Mouse (Mus musculus): ENCODE data around the gene Fmo1. TPM values are rescaled to one million over a fixed set of nuclear protein-coding genes. Genes with fewer than 3 reads are reported as not detected.

Gene Fmo1
- total and polyA plus RNA-seq, 3 experiments, result 33.4 to 41.4 (median 33.6) TPM

GRCm38 (mm10) chr1:162838976-162839375 is 27.4 kb downstream of the Fmo1 start:
- Histone ChIP-seq H3K79me2 (replicated peaks; ENCODE audit: control insufficient read depth, insufficient read depth, low read length) (no peaks in the 10 kb centered on the region), H3K36me3 (ENCODE audit: control insufficient read depth, insufficient read depth, low read length) (peaks cover 7% of the 10 kb centered on the region), H3K4me1 (ENCODE audit: control insufficient read depth, insufficient read depth, low read length) (no peaks in the 10 kb centered on the region), H3K27me3 (ENCODE audit: control insufficient read depth, insufficient read depth, low read length) (no peaks in the 10 kb centered on the region), H3K9ac (ENCODE audit: low read depth, low read length) (no peak overlapping the region), H3K27ac (no peak overlapping the region), H3K4me3 (no peak overlapping the region)
- intact Hi-C loops (cut with DNase I), result no loop called here
- TF ChIP-seq CTCF (IDR thresholded peaks at IDR 0.05) (no peak), POLR2A (IDR thresholded peaks at IDR 0.05; ENCODE audit: insufficient read depth, low read depth, low read length) (no peak), EP300 (IDR thresholded peaks at IDR 0.05; ENCODE audit: insufficient read depth, low read depth, low read length) (no peak)
- WGBS, result 91% methylated on average over 6 of the region's 6 CpGs
- no peak for DNase-seq

GRCm38 (mm10) chr1:162834342-162834741 is 32.1 kb downstream of the Fmo1 start:
- no peaks in the 10 kb centered on the region for H3K27me3 ChIP-seq (ENCODE audit: control insufficient read depth, insufficient read depth, low read length)
- H3K36me3 ChIP-seq (ENCODE audit: control insufficient read depth, insufficient read depth, low read length), result peaks cover 7% of the 10 kb centered on the region
- 56% methylated on average over 5 of the region's 5 CpGs for WGBS
- no peak overlapping the region for H3K27ac ChIP-seq
- no peak for DNase-seq
- intact Hi-C loops (cut with DNase I), result no loop called here
- H3K9ac ChIP-seq (ENCODE audit: low read depth, low read length), result no peak overlapping the region
- no peak overlapping the region for H3K4me3 ChIP-seq
- H3K4me1 ChIP-seq (ENCODE audit: control insufficient read depth, insufficient read depth, low read length), result no peaks in the 10 kb centered on the region
- H3K79me2 ChIP-seq (replicated peaks; ENCODE audit: control insufficient read depth, insufficient read depth, low read length), result no peaks in the 10 kb centered on the region
- TF ChIP-seq EP300 (IDR thresholded peaks at IDR 0.05; ENCODE audit: insufficient read depth, low read depth, low read length), result no peak
- no peak for TF ChIP-seq POLR2A (IDR thresholded peaks at IDR 0.05; ENCODE audit: insufficient read depth, low read depth, low read length)
- no peak for TF ChIP-seq CTCF (IDR thresholded peaks at IDR 0.05)

GRCm38 (mm10) chr1:162832574-162832953 is 33.8 kb downstream of the Fmo1 start:
- intact Hi-C loops (cut with DNase I), result no loop called here
- 72% methylated on average over 5 of the region's 5 CpGs for WGBS
- Histone ChIP-seq H3K4me3 (no peak overlapping the region), H3K27ac (no peak overlapping the region), H3K36me3 (ENCODE audit: control insufficient read depth, insufficient read depth, low read length) (peaks cover 7% of the 10 kb centered on the region), H3K4me1 (ENCODE audit: control insufficient read depth, insufficient read depth, low read length) (no peaks in the 10 kb centered on the region), H3K27me3 (ENCODE audit: control insufficient read depth, insufficient read depth, low read length) (no peaks in the 10 kb centered on the region), H3K79me2 (replicated peaks; ENCODE audit: control insufficient read depth, insufficient read depth, low read length) (no peaks in the 10 kb centered on the region), H3K9ac (ENCODE audit: low read depth, low read length) (no peak overlapping the region)
- no peak for TF ChIP-seq EP300 (IDR thresholded peaks at IDR 0.05; ENCODE audit: insufficient read depth, low read depth, low read length)
- TF ChIP-seq CTCF (IDR thresholded peaks at IDR 0.05), result no peak
- no peak for TF ChIP-seq POLR2A (IDR thresholded peaks at IDR 0.05; ENCODE audit: insufficient read depth, low read depth, low read length)
- DNase-seq, result no peak

GRCm38 (mm10) chr1:162831838-162832573 is 34.4 kb downstream of the Fmo1 start:
- intact Hi-C loops (cut with DNase I), result no loop called here
- no peak for DNase-seq
- H3K9ac ChIP-seq (ENCODE audit: low read depth, low read length), result no peak overlapping the region
- H3K27me3 ChIP-seq (ENCODE audit: control insufficient read depth, insufficient read depth, low read length), result no peaks in the 10 kb centered on the region
- H3K27ac ChIP-seq, result no peak overlapping the region
- 35% methylated on average over 5 of the region's 5 CpGs for WGBS
- peaks cover 7% of the 10 kb centered on the region for H3K36me3 ChIP-seq (ENCODE audit: control insufficient read depth, insufficient read depth, low read length)
- H3K4me1 ChIP-seq (ENCODE audit: control insufficient read depth, insufficient read depth, low read length), result no peaks in the 10 kb centered on the region
- no peaks in the 10 kb centered on the region for H3K79me2 ChIP-seq (replicated peaks; ENCODE audit: control insufficient read depth, insufficient read depth, low read length)
- no peak for TF ChIP-seq POLR2A (IDR thresholded peaks at IDR 0.05; ENCODE audit: insufficient read depth, low read depth, low read length)
- H3K4me3 ChIP-seq, result no peak overlapping the region

GRCm38 (mm10) chr1:162819280-162819679 is 47.1 kb downstream of the Fmo1 start:
- Histone ChIP-seq H3K4me3 (no peak overlapping the region), H3K4me1 (ENCODE audit: control insufficient read depth, insufficient read depth, low read length) (no peaks in the 10 kb centered on the region), H3K79me2 (replicated peaks; ENCODE audit: control insufficient read depth, insufficient read depth, low read length) (no peaks in the 10 kb centered on the region), H3K9ac (ENCODE audit: low read depth, low read length) (no peak overlapping the region), H3K27ac (no peak overlapping the region), H3K27me3 (ENCODE audit: control insufficient read depth, insufficient read depth, low read length) (no peaks in the 10 kb centered on the region), H3K36me3 (ENCODE audit: control insufficient read depth, insufficient read depth, low read length) (no peaks in the 10 kb centered on the region)
- intact Hi-C loops (cut with DNase I), result loop anchor here (5.0 kb wide), 2 partner anchors 68 to 238 kb away; no protein-coding TSS in a partner anchor
- 92% methylated on average over 5 of the region's 5 CpGs for WGBS
- no peak for DNase-seq
- no peak for TF ChIP-seq EP300 (IDR thresholded peaks at IDR 0.05; ENCODE audit: insufficient read depth, low read depth, low read length)
- no peak for TF ChIP-seq CTCF (IDR thresholded peaks at IDR 0.05)
- no peak for TF ChIP-seq POLR2A (IDR thresholded peaks at IDR 0.05; ENCODE audit: insufficient read depth, low read depth, low read length)

GRCm38 (mm10) chr1:162815381-162816127 is 50.9 kb downstream of the Fmo1 start:
- TF ChIP-seq CTCF (IDR thresholded peaks at IDR 0.05) (no peak), EP300 (IDR thresholded peaks at IDR 0.05; ENCODE audit: insufficient read depth, low read depth, low read length) (no peak), POLR2A (IDR thresholded peaks at IDR 0.05; ENCODE audit: insufficient read depth, low read depth, low read length) (no peak)
- no peak overlapping the region for H3K4me3 ChIP-seq
- no peaks in the 10 kb centered on the region for H3K4me1 ChIP-seq (ENCODE audit: control insufficient read depth, insufficient read depth, low read length)
- H3K36me3 ChIP-seq (ENCODE audit: control insufficient read depth, insufficient read depth, low read length), result no peaks in the 10 kb centered on the region
- H3K27me3 ChIP-seq (ENCODE audit: control insufficient read depth, insufficient read depth, low read length), result no peaks in the 10 kb centered on the region
- H3K79me2 ChIP-seq (replicated peaks; ENCODE audit: control insufficient read depth, insufficient read depth, low read length), result no peaks in the 10 kb centered on the region
- no peak overlapping the region for H3K9ac ChIP-seq (ENCODE audit: low read depth, low read length)
- no peak overlapping the region for H3K27ac ChIP-seq
- DNase-seq, result no peak
- intact Hi-C loops (cut with DNase I), result loop anchor here (5.0 kb wide), 2 partner anchors 72 to 242 kb away; no protein-coding TSS in a partner anchor
- 84% methylated on average over 10 of the region's 10 CpGs for WGBS
